Mouse (Mus musculus): ENCODE results near the gene Isg20. TPM values are rescaled to one million over a fixed set of nuclear protein-coding genes. Genes with fewer than 3 reads are reported as not detected.

Gene Isg20
- total RNA-seq (2021), result 1 to 10 TPM in 1 of 2 experiments, under 1 TPM in 1; 0.90 to 1.1 TPM

DNA sequence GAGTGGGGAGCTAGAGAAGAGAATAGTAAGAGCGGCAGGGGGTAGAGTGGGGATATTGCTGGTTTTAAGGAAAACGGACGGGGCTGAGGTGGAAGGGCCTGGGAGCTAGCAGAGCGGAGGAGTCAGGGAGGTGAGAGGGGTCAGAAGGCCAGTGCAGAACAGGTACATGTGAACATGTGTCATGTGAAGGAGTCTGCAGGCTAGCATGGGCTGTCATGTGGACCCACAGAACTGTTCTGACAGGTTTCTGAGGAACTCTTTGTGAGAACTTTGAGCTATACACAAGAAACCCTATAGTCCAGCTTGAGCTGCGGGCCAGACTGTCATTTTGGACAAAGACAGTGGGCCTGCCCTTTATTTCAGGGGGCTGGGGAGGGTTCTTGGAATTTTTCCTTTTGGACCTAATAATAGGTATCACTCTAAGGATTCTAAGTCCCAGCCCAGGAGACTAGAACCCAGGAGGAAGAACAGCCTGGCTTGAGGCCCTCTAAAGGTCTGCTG is at the start of gene Isg20:
TSS of gene Isg20 (plus strand) at position 451 of the 501 bp plus-strand sequence.
- intact Hi-C loops (cut with DNase I), result no loop called here
- DNase-seq (ENCODE audit: extremely low spot score in 1 of 2, low spot score in 2 of 2), result no peak

DNA sequence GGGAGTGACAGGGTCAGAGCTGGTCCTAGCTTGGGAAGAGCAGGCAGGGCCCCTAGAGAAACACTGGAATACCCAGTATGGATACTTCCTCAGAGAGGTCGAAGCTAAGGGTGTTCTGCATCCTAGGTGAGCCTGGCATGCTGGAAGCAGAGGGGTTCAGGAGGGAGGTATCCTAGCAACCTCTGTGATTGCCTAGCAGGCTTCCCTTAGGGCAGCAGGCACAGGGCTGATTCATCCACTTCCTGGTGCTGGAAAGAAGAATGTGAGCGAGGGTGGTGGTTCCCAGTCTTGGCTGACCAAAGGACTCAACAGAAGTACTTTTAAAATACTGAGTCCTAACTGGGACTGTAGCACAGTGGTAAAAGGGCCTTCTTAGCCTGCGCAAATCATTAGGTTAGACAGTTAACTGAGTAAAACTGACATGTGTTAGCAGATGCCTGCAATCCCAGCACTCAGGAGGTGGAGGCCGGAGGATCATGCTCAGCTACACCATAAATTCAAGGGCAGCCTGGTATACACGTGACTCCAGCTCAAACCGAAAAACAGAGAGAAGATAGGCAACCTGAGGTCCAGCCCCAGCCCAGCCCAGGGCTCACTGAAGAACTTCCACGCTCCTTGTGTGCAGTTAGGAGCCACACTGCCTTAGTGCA is 49.3 kb upstream of the Isg20 start:
- no peak for DNase-seq (ENCODE audit: extremely low spot score in 1 of 2, low spot score in 2 of 2)

DNA sequence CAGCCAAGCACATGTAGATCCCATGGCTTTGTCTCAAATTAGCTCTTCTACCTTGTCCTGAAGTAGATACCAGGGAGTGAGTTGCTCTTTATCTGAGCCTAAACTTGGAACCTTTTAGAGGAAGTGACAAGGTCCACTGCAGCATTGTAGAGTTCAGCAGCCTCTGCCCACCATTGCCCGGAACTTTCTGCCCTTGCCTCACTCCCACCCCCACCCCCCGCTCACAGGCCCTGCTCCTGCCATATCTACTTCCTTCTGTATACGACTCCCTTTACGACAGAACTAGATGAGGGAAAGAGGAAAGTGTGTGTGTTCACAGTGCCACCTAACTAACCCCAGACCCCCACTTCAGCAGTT is 48.8 kb upstream of the Isg20 start:
- intact Hi-C loops (cut with DNase I), result no loop called here
- DNase-seq (ENCODE audit: extremely low spot score in 1 of 2, low spot score in 2 of 2), result no peak

More for the DNA sequence above, 49.3 kb upstream of the Isg20 start:
- intact Hi-C loops (cut with DNase I), result no loop called here

DNA sequence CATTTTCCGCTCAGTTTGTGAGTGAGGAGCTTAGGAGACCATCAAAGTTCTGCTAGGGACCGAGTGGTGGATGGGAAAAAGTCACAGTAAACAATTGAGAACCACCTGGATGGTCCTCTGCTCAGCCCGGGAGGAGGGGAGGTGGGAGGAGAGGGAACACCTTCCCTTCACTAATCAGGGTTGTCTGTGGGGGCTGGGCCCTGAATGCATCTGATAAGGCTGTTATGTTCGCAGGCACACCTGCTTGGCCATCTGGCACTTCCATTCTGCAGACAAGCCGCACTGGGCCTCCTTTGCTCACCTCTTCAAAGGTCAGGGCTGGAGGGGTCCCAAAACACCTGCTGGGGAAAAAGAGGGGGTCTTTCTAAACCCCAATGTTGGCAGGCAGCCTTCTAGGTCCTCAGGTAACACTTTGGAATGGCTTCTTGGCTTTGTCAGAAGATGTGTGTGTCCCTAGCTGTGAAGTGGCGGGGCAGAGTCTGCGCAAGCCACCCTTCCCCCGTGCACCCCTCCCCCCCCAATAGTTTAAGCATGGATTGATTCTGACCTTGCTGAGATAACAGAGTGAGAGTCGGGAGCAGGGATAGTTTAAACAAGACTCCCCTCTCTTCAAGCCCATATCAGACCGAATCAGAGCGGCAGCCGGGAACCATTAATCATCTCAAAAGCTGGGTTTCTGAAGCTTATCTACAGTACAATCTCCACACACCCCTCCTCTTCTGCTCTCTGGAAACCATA is 47.8 kb upstream of the Isg20 start:
- intact Hi-C loops (cut with DNase I), result no loop called here
- no peak for DNase-seq (ENCODE audit: extremely low spot score in 1 of 2, low spot score in 2 of 2)

DNA sequence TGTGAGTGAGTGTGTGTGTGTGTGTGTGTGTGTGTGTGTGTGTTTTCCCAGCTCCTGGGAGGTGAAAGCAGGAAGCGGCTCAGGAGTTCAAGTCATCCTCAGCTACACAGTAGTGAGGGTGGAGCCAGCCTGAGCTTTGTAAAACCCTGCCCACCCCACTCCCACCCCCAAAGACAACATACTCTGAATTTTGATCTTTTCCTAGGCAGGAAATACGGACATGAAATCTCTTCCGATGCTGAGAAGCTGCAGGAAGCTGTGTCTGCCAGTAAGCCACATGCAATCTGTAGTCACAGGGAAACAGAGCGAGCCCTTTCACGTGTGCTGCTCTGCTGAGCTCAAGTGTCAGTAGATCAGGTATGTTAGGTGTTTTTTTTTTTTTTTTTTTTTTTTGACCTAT is 44.5 kb upstream of the Isg20 start:
- intact Hi-C loops (cut with DNase I), result no loop called here
- no peak for DNase-seq (ENCODE audit: extremely low spot score in 1 of 2, low spot score in 2 of 2)

DNA sequence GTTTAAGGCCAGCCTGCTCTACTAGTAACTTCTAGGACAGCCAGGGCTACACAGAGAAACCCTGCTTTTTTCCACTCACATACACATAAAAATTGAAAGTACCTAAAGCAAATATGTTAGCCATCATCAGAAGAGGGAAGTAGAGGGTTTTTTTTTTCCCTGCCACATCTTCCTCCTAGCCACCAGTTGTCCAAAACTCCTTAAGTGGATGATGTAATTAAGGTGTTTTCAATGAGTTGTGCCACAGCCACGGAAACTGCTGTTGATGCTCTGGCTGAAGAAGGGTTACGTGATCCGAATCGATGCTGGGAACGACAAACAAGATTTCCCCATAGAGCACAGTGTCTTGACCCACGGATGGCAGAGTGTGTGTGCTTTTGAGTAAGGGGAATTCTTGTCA is 40.9 kb upstream of the Isg20 start:
- no peak for DNase-seq (ENCODE audit: extremely low spot score in 1 of 2, low spot score in 2 of 2)
- intact Hi-C loops (cut with DNase I), result no loop called here

- DNase-seq (ENCODE audit: extremely low spot score in 1 of 2, low spot score in 2 of 2), result no peak
- intact Hi-C loops (cut with DNase I), result no loop called here
These were observed 40.4 kb upstream of the Isg20 start for GRCm38 (mm10) chr7:78872831-78873230.

- intact Hi-C loops (cut with DNase I), result loop anchor here (5.0 kb wide), 1 partner anchor 35 kb away; the partner anchor contains the start of gene Det1
- no peak for DNase-seq (ENCODE audit: extremely low spot score in 1 of 2, low spot score in 2 of 2)
These were observed 31.4 kb upstream of the Isg20 start for GRCm38 (mm10) chr7:78881607-78882468.

DNA sequence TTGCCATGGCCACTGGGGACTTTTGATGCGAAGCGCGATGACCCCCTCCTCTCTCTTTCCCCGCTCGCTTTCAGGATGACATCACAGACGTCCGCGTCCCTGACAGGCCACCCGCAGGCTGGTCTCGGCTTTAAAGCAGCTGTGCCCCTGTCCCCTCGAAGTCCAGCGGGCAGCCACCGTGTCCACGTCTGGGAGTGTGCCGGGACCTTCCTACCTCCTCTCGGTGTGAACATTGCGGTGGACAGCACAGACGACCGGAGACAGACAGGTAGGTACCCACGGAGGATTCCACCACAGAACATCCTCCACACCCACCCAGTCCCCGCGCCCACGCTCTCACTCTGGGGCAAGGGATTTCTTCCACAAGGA is 30.8 kb upstream of the Isg20 start:
- peak; percentile 67 to 76 for DNase-seq (ENCODE audit: extremely low spot score in 1 of 2, low spot score in 2 of 2)
- intact Hi-C loops (cut with DNase I), result loop anchor here (5.0 kb wide), 1 partner anchor 35 kb away; the partner anchor contains the start of gene Det1

GRCm38 (mm10) chr7:78883016-78883725 is 30.1 kb upstream of the Isg20 start:
- DNase-seq (ENCODE audit: extremely low spot score in 1 of 2, low spot score in 2 of 2), result no peak
- intact Hi-C loops (cut with DNase I), result loop anchor here (5.0 kb wide), 1 partner anchor 36 kb away; the partner anchor contains the start of gene Det1

DNA sequence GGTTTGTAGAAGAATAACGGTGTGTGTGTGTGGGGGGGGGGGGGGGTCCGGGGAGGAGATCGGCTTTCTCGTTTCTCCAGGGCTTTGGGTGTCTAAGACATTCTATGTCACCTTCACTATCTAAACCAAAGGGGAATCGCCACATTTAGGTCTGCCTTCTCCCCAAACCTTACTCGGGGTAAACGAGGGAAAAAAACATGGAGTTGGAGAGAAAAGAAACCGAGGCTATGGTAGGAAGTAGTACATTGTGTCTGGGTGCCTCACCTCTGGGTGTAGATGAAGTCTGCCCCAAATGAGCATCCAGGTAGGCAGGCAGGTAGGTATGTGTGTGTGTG is 29.5 kb upstream of the Isg20 start:
- no peak for DNase-seq (ENCODE audit: extremely low spot score in 1 of 2, low spot score in 2 of 2)
- intact Hi-C loops (cut with DNase I), result loop anchor here (5.0 kb wide), 1 partner anchor 36 kb away; the partner anchor contains the start of gene Det1

- peak; percentile 56 to 70 for DNase-seq (ENCODE audit: extremely low spot score in 1 of 2, low spot score in 2 of 2)
- intact Hi-C loops (cut with DNase I), result loop anchor here (5.0 kb wide), 1 partner anchor 37 kb away; the partner anchor contains the start of gene Det1
These were observed 29.1 kb upstream of the Isg20 start for GRCm38 (mm10) chr7:78884139-78884538.

DNA sequence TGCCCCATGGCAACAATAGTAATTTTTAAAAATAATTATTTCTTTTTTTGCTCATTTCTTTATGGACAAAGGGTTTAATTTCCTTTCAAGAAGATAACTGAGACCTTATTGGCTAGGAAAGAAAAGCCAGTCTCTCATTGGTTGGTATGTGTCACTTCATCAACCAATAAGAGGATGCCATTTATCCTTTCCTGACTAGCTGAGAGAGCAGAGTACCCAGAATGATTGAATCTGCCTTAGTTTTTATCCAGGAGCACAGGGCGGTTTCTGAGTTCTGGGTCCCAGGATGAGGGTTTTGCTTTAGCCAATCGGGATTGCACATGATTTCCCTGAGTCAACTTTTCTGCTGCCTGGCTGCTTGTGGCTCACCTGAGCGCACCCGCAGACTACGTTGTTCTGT is 27.8 kb upstream of the Isg20 start:
- intact Hi-C loops (cut with DNase I), result no loop called here
- no peak for DNase-seq (ENCODE audit: extremely low spot score in 1 of 2, low spot score in 2 of 2)

GRCm38 (mm10) chr7:78886496-78886895 is 26.7 kb upstream of the Isg20 start:
- DNase-seq (ENCODE audit: extremely low spot score in 1 of 2, low spot score in 2 of 2), result no peak
- intact Hi-C loops (cut with DNase I), result no loop called here

GRCm38 (mm10) chr7:78887431-78887842 is 25.8 kb upstream of the Isg20 start:
- DNase-seq (ENCODE audit: extremely low spot score in 1 of 2, low spot score in 2 of 2), result no peak
- intact Hi-C loops (cut with DNase I), result no loop called here

- DNase-seq (ENCODE audit: extremely low spot score in 1 of 2, low spot score in 2 of 2), result peak; percentile 77 to 85
- intact Hi-C loops (cut with DNase I), result loop anchor here (1.0 kb wide), 1 partner anchor 99 kb away; no protein-coding TSS in a partner anchor
These were observed 22.6 kb upstream of the Isg20 start for GRCm38 (mm10) chr7:78890641-78891040.

GRCm38 (mm10) chr7:78893917-78894316 is 19.3 kb upstream of the Isg20 start:
- no peak for DNase-seq (ENCODE audit: extremely low spot score in 1 of 2, low spot score in 2 of 2)
- intact Hi-C loops (cut with DNase I), result no loop called here

- intact Hi-C loops (cut with DNase I), result no loop called here
- DNase-seq (ENCODE audit: extremely low spot score in 1 of 2, low spot score in 2 of 2), result no peak
These were observed 18.1 kb upstream of the Isg20 start for GRCm38 (mm10) chr7:78895021-78895652.

Measured in left cerebral cortex, postnatal 10 days (tissue).